Mouse (Mus musculus) bone marrow macrophage, adult 2 months (primary cell): ENCODE data around the gene Cops7b.

Experiments
- CTCF ChIP-seq: IDR thresholded peaks from 2 replicates; pipeline ENCODE4 v1.5.1; 2012; ENCODE audit warnings: low read depth, mild to moderate bottlenecking, low read length, moderate library complexity
- POLR2A ChIP-seq: IDR thresholded peaks from 2 replicates; pipeline ENCODE4 v1.6.1; 2012; ENCODE audit warnings: mild to moderate bottlenecking, low read depth, low read length, borderline replicate concordance

DNA sequence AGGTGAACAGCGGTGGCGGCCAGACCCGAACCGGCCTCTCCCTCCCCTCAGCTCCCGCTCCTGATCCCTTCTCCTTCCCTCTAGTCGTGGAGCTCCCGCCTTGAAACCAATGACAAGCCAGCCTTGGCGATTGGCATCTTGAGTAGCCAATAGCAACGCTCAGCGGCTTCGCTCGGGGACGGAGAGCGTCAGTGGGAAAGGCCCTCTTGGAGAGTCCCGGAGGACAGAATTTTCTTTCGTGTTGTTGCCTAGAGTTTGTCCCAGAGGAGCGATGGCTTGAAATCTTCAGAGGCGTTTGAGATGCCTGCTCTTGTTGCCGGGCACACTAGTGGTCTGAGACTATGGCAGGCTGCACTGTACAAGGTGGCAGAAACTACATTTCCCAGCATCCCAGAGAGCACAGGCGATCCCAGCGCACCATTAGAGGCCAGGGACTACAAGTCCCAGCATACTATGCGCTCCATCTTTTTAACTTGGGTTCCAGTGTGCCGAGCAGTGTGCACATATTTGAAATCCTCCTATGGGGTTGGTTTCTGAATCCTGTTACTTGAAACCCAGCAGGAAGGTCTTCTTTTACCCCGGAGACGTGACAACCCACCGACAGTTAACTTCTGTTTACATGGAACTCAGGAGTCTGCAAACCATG lies at the start of gene Cops7b, which contains the start of gene Pde6d:
- no peak for TF ChIP-seq CTCF
- no peak for TF ChIP-seq POLR2A
